Mouse (Mus musculus) kidney, postnatal 0 days (tissue): Measurements from ENCODE around the gene Ssx9. TPM values are rescaled to one million over a fixed set of nuclear protein-coding genes. Genes with fewer than 3 reads are reported as not detected.
A peak's percentile ranks its signal among the peaks of the same experiment; 100 is the strongest.
"Not testable (repeated sequence)": the region's sequence is repeated elsewhere in the genome, so short reads cannot be mapped to it uniquely, and the experiment has no call there.

Source experiments
- ATAC-seq: fragments of 200-750 bp; cut with Nextera tagmentation; replicated peaks from 2 replicates; pipeline ENCODE4 v1.8.0; 2017; ENCODE audit warnings: low read depth, moderate number of reproducible peaks, moderate TSS enrichment, moderate library complexity; ENCODE audit not compliant: low FRiP score
- DNase-seq: peaks from one replicate; pipeline ENCODE4 v3.0.0-alpha.2; 2016; ENCODE audit warnings: low spot score
- H3K27ac ChIP-seq: fragments of 300-500 bp; sonication (generic); 2 replicates; pipeline ENCODE4 v1.5.1; 2014; ENCODE audit warnings: mild to moderate bottlenecking
- H3K27me3 ChIP-seq: fragments of 300-500 bp; sonication (generic); 2 replicates; pipeline ENCODE4 v1.6.1; 2014; ENCODE audit warnings: low read length, mixed read lengths; ENCODE audit not compliant: insufficient read depth
- H3K36me3 ChIP-seq: fragments of 300-500 bp; sonication (generic); 2 replicates; pipeline ENCODE4 v1.6.1; 2014; ENCODE audit warnings: low read length, mixed read lengths; ENCODE audit not compliant: insufficient read depth
- H3K4me1 ChIP-seq: fragments of 300-500 bp; sonication (generic); replicated peaks from 2 replicates; pipeline ENCODE4 v1.6.1; 2014; ENCODE audit warnings: antibody characterized with exemption, low read length, mixed read lengths; ENCODE audit not compliant: insufficient read depth
- H3K4me2 ChIP-seq: fragments of 300-500 bp; sonication (generic); 2 replicates; pipeline ENCODE4 v1.6.1; 2014; ENCODE audit warnings: mild to moderate bottlenecking, low read length, moderate library complexity, mixed read lengths
- H3K4me3 ChIP-seq: fragments of 300-500 bp; sonication (generic); replicated peaks from 2 replicates; pipeline ENCODE4 v1.5.1; 2014; ENCODE audit warnings: low read depth, low read length
- H3K9ac ChIP-seq: fragments of 300-500 bp; sonication (generic); 2 replicates; pipeline ENCODE4 v1.6.1; 2014; ENCODE audit warnings: low read depth, low read length
- H3K9me3 ChIP-seq: fragments of 300-500 bp; sonication (generic); replicated peaks from 2 replicates; pipeline ENCODE4 v1.6.1; 2016; ENCODE audit warnings: low read length, inconsistent platforms, mixed read lengths
- CTCF ChIP-seq: IDR thresholded peaks from 2 replicates; pipeline ENCODE4 v1.5.1; 2016; ENCODE audit warnings: antibody characterized with exemption, low read depth, mild to moderate bottlenecking, moderate library complexity
- WGBS: fragments of 180-500 bp; shearing (Covaris S2); extraction: QIAGEN DNeasy Blood & Tissue Kit; methylation state at CpG from one replicate; pipeline ENCODE4 v1.1.7; 2014; 5-methylcytosine and 5-hydroxymethylcytosine counted together
- polyA plus RNA-seq: library from polyadenylated mRNA; unstranded; fragments of >200 nt; fragmentation: Nextera tagmentation; extraction: Ambion mirVana; gene quantifications from 2 replicates; pipeline ENCODE4 v1.2.1, GENCODE M21; 2015

Gene Ssx9
- not detected in 2 replicates for polyA plus RNA-seq

DNA sequence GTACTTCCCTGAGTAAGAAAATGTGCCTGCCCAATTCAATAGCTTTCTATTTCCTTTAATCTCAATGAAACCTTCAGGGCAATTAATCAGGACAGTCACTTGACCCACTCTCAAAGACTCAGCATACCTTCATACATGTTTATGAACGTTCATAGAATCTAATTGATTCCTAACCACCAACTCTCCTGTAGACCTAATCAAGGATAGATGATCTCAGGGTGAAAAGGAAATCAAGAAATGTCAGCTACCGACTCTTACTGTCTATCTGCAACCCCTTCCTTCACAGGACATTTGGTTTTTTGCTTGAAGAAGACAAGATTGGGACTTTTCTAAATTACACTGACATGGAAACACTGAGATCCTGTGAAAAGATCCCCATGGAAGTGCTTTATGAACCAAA lies at the start of gene Ssx9:
Gene Ssx9, plus strand, starts transcription at position 301 of the 400 bp plus-strand sequence.
- H3K27me3 ChIP-seq, H3K27ac ChIP-seq, H3K9me3 ChIP-seq, H3K4me1 ChIP-seq, H3K4me2 ChIP-seq, H3K9ac ChIP-seq, DNase-seq, ATAC-seq, H3K4me3 ChIP-seq, H3K36me3 ChIP-seq: not testable (repeated sequence)
- 70% methylated on average over 2 of the region's 2 CpGs for WGBS

DNA sequence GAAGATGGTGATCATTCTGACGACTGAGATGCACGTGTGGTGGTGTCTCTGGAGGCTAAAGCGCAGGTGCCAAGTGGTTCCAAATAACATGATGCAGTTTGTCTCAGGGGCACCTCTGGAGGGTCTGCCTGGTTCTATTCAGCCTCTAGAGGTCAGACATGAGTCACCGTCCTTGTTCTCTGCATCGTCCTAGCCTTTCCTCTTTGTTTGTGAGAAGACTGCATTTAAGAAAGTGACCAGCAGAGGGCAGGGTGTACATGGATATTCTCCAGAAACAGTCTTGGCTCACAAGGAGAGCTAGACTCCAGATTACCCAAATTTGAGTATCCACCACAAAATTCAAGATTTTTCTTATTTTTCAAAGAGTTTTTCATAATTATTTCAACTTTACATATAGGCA lies 15.3 kb upstream of the Ssx9 start:
- no peak overlapping the region for H3K4me3 ChIP-seq
- H3K9ac ChIP-seq, result no peak overlapping the region
- H3K27me3 ChIP-seq, result no peaks in the 10 kb centered on the region
- H3K36me3 ChIP-seq, result no peaks in the 10 kb centered on the region
- ATAC-seq (no peak), DNase-seq (peak; percentile 33)
- peak; percentile 64 for TF ChIP-seq CTCF
- H3K4me2 ChIP-seq, result no peak overlapping the region
- WGBS, result 53% methylated on average over 5 of the region's 5 CpGs
- no peak overlapping the region for H3K27ac ChIP-seq
- no peaks in the 10 kb centered on the region for H3K9me3 ChIP-seq
- no peaks in the 10 kb centered on the region for H3K4me1 ChIP-seq

DNA sequence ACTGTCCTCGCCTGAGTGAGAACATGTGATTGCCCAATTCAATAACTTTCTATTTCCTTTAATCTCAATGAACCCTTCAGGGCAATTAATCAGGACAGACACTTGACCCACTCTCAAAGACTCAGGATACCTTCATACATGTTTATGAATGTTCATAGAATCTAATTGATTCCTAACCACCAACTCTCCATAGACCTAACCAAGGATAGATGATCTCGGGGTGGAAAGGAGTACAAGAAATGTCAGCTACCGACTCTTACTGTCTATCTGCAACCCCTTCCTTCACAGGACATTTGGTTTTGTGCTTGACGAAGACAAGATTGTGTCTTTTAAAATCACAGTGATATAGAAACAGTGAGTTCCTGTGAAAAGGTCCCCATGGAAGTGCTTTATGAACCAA lies 55.2 kb downstream of the Ssx9 start, which contains the start of gene Ssxb5:
Gene Ssxb5, plus strand, starts transcription at position 301 of the 400 bp plus-strand sequence.
- not testable (repeated sequence) for H3K36me3 ChIP-seq, ATAC-seq, H3K9me3 ChIP-seq, H3K4me2 ChIP-seq, H3K27ac ChIP-seq, H3K4me1 ChIP-seq, DNase-seq, H3K9ac ChIP-seq, H3K27me3 ChIP-seq, H3K4me3 ChIP-seq
- 80% methylated on average over 4 of the region's 4 CpGs for WGBS

Other genes with a start within 250 kb of the Ssx9 start
- gene Gm14459, start 223.5 kb upstream of the Ssx9 start, polyA plus RNA-seq, result not detected in 2 replicates
- not detected in 2 replicates for gene Ssxb6, start 200.2 kb upstream of the Ssx9 start, polyA plus RNA-seq
- not detected in 2 replicates for gene Ssxb3, start 156.6 kb upstream of the Ssx9 start, polyA plus RNA-seq
- not detected in 2 replicates for gene Ssxb8, start 57.6 kb upstream of the Ssx9 start, polyA plus RNA-seq
- gene Ssxb5, start 55.3 kb downstream of the Ssx9 start, polyA plus RNA-seq, result not detected in 2 replicates
- not detected in 2 replicates for gene Gm6592, start 95.6 kb downstream of the Ssx9 start, polyA plus RNA-seq
- not detected in 2 replicates for gene Gm5751, start 125.8 kb downstream of the Ssx9 start, polyA plus RNA-seq
- 4.3 and 4.9 TPM in 2 replicates for gene B630019K06Rik, start 143.9 kb downstream of the Ssx9 start, polyA plus RNA-seq
- gene Fthl17b, start 214.5 kb downstream of the Ssx9 start, polyA plus RNA-seq, result not detected in 2 replicates
- gene Fthl17c, start 228.1 kb downstream of the Ssx9 start, polyA plus RNA-seq, result not detected in 2 replicates
- not detected in 2 replicates for gene Fthl17d, start 238.3 kb downstream of the Ssx9 start, polyA plus RNA-seq